Mouse (Mus musculus): Measurements from ENCODE around the gene Entpd2.

DNA sequence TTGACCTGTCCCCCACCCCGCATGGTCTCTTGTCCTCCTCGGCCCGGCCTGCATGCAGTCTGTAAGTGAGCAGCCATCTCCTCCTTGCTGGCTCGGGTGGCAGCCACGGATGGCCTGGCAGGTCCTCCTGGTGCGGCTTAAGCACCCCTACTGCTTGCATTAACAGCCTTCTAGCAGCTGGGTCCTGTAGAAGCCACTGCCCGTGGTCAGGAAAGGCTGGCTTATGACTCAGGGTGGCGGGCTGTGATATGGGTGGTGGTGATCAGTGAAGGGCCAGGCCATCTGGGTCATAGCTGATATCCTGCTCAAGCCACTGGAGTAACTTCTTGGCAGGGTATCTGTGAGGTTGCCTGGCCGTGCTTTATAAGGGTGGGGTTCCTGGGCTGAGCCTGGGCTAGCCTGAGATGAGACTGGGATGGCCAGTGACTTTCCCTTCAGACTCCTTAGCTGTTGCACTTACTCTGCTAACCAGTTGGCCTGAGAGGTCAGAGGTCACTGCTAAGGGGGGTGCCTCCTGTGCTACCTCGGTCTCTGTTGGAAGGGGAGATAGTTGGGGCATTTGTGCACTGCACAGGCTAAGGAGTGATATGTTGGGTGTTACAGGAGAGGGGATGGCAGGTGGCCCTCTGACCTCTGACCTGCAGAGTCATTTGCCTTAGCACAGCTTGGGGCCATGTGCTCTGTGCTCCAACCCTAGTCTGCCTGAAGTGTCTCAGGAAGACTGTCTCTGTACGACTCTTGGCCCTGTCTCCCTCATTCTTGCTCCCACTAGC lies 36.8 kb downstream of the Entpd2 start:
- no peak for TF ChIP-seq GATA1 (IDR thresholded peaks at IDR 0.05; ENCODE audit: low read length)
- TF ChIP-seq TAL1 (IDR thresholded peaks at IDR 0.05; ENCODE audit: low read length) = no peak

All from erythroblast, embryonic 14.5 days (primary cell).